Mouse (Mus musculus): Measurements from ENCODE around the gene Kif21a.

DNA sequence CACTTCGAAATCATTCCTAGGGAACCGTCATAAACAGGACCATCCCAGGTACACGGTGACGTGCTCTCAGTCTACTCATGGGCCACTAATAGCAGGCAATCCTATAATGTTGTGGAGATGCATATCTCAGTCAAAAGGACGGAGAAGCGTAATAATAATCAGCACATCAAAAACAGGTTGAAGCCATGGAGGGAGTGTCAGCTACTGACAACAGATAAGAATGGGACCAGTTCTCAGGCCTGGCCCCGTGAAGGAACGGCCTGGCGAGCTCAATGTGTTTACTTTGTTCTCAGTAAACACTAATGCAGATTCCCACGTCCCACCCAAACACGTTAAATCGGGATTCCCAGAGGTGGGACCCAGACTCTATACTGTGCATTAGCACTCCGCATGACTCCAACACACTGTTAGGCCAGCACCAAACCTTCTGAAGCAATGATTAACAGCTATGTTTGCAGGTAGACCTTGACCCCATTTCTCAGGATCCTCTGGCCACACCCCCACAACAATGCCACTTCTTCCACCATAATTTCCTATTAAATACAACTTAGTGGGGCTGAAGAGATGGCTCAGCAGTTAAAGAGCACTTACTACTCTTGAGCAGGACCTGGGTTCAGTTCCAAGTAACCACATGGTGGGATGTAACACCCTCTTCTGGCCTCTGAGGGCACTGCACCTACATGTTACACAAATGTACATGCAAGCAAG, 42.5 kb downstream of the Kif21a start:
- no peak for TF ChIP-seq CTCF (IDR thresholded peaks at IDR 0.05; ENCODE audit: control insufficient read depth, insufficient read depth, insufficient replicate concordance, low read depth, low read length)
- TF ChIP-seq POLR2A (IDR thresholded peaks at IDR 0.05; ENCODE audit: control insufficient read depth, low read depth, low read length): no peak
